Mouse (Mus musculus): ENCODE data around the gene Heg1. TPM values are rescaled to one million over a fixed set of nuclear protein-coding genes. Genes with fewer than 3 reads are reported as not detected.
A peak's percentile ranks its signal among the peaks of the same experiment; 100 is the strongest.

Gene Heg1
- polyA plus RNA-seq, 1 experiment from 2014 or later, result 11.7 TPM

DNA sequence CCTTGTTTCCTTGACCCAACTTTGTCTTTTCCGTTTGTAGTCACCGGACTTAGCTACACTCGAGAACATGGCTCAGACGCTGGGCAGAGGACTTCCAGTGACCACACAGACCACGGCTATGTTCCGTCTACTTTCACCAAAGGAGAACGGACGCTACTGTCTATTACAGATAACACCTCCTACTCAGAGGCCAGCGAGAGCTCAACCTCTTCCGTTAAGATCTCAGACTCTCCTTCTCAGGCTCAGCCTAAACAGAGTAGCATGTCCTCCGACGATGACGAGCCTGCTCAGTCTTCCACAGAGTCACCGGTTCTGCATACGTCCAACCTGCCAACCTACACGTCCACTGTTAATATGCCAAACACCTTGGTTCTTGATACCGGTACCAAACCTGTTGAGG, 42.1 kb downstream of the Heg1 start:
- no peak for ATAC-seq (ENCODE audit: low FRiP score, low read depth)
- 97% methylated on average over 17 of the region's 17 CpGs for WGBS
- Histone ChIP-seq H3K27me3 (no peaks in the 10 kb centered on the region), H3K27ac (replicated peaks) (no peak overlapping the region), H3K9ac (no peak overlapping the region), H3K9me3 (no peaks in the 10 kb centered on the region), H3K4me3 (no peak overlapping the region), H3K4me1 (replicated peaks) (peaks cover 3% of the 10 kb centered on the region; the same call in 1 of the 2 replicates), H3K36me3 (no peaks in the 10 kb centered on the region), H3K4me2 (no peak overlapping the region)

DNA sequence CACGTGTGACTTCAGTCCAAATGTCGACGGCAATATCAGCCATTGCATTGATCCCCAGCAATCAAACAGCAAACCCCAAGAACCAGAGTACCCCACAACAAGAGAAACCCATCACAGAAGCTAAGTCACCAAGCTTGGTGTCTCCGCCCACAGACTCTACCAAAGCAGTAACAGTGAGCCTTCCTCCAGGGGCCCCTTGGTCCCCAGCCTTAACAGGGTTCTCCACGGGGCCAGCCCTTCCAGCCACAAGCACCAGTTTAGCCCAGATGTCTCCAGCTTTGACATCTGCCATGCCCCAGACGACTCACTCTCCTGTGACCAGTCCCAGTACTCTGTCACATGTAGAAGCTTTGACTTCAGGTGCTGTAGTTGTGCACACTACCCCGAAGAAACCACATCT, 42.7 kb downstream of the Heg1 start:
- 94% methylated on average over 7 of the region's 7 CpGs for WGBS

DNA sequence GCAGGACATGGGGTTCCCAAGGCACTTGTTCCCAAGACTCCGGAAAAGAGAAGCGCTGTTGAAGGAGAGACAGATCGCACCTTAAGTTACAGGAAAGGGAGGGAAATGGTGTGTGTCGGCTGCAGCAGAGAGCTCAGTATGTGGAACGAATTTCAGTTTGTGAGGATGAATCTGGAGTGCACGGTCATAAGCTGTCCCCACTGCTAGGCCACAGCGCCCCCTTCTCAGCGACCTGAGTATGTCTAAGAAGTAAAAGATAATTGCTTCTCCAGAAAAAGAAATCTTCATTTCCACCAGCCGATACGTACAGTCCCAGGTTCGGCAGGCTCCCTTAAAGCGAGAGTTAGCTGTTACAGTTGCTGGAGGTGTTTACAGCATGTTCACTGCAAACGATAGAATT, 44.3 kb downstream of the Heg1 start:
- H3K27ac ChIP-seq (replicated peaks), result no peak overlapping the region
- no peaks in the 10 kb centered on the region for H3K9me3 ChIP-seq
- WGBS, result 51% methylated on average over 13 of the region's 13 CpGs
- no peaks in the 10 kb centered on the region for H3K27me3 ChIP-seq
- 0 out of 2 replicates have a peak, but pooled peaks have one; percentile 38 for ATAC-seq (ENCODE audit: low FRiP score, low read depth)
- 0 out of 2 replicates have a peak overlapping the region, but pooled peaks have one; percentile 11 for H3K4me2 ChIP-seq
- H3K36me3 ChIP-seq, result no peaks in the 10 kb centered on the region
- peaks cover 3% of the 10 kb centered on the region; the same call in 1 of the 2 replicates for H3K4me1 ChIP-seq (replicated peaks)
- H3K4me3 ChIP-seq, result no peak overlapping the region
- no peak overlapping the region for H3K9ac ChIP-seq

More for the DNA sequence above, 42.7 kb downstream of the Heg1 start:
- no peaks in the 10 kb centered on the region for H3K27me3 ChIP-seq
- peaks cover 3% of the 10 kb centered on the region; the same call in 1 of the 2 replicates for H3K4me1 ChIP-seq (replicated peaks)
- H3K27ac ChIP-seq (replicated peaks), result no peak overlapping the region
- no peaks in the 10 kb centered on the region for H3K9me3 ChIP-seq
- H3K36me3 ChIP-seq, result no peaks in the 10 kb centered on the region
- no peak overlapping the region for H3K9ac ChIP-seq
- no peak for ATAC-seq (ENCODE audit: low FRiP score, low read depth)
- H3K4me3 ChIP-seq, result no peak overlapping the region
- no peak overlapping the region for H3K4me2 ChIP-seq

DNA sequence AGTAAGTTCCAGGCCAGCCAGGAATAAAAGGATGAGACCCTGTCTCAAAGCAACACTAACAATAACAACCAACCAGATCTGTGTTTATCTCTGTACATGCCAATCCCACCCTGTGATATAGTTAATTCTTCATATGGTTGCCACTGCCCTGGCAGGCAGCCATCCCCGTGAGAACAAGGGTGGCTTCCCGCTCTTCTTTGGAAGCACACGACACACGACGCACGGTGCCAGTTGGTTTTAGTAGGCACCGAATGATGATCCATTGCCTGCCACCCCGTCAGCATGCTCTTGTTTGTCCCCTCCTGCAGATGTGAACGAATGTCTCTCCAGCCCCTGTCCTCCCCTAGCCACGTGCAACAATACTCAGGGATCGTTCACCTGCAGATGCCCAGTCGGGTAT, 47.1 kb downstream of the Heg1 start:
- WGBS, result 73% methylated on average over 12 of the region's 12 CpGs
- Histone ChIP-seq H3K4me1 (replicated peaks) (peaks cover 26% of the 10 kb centered on the region), H3K27me3 (no peaks in the 10 kb centered on the region), H3K36me3 (no peaks in the 10 kb centered on the region), H3K9me3 (no peaks in the 10 kb centered on the region), H3K4me2 (no peak overlapping the region), H3K27ac (replicated peaks) (no peak overlapping the region), H3K4me3 (no peak overlapping the region), H3K9ac (no peak overlapping the region)
- no peak for ATAC-seq (ENCODE audit: low FRiP score, low read depth)

DNA sequence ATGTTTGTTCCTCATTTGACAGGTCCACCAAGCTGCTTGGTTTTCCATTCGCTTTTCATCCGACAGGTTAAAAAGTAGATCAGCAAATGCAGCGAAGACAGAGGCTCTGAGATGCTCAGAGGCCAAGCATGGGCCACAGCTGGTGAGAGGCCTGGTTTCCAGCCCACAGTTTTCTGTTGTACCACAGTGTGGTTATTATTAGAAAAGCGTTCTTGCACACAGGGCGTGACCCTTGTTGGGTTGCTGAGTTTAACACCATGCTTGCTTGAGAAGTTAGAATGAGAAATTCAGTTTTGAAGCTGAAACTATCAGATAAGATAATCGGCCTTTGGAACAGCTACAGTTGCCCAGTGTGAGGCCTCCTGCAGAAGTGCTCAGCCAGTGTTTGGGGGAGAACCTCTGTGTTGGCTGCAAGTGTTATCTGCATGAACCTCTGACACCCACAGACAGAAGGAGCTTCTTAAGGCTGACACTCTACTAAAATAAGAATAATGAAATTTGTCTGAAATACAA, 48.1 kb downstream of the Heg1 start:
- WGBS, result 82% methylated on average over 6 of the region's 6 CpGs
- H3K4me2 ChIP-seq, result no peak overlapping the region
- 0 out of 2 replicates have a peak overlapping the region, but pooled peaks have one; percentile 41 for H3K27ac ChIP-seq (replicated peaks)
- H3K36me3 ChIP-seq, result no peaks in the 10 kb centered on the region
- H3K9ac ChIP-seq, result no peak overlapping the region
- no peak overlapping the region for H3K4me3 ChIP-seq
- H3K9me3 ChIP-seq, result no peaks in the 10 kb centered on the region
- peaks cover 27% of the 10 kb centered on the region for H3K4me1 ChIP-seq (replicated peaks)
- no peaks in the 10 kb centered on the region for H3K27me3 ChIP-seq
- no peak for ATAC-seq (ENCODE audit: low FRiP score, low read depth)

DNA sequence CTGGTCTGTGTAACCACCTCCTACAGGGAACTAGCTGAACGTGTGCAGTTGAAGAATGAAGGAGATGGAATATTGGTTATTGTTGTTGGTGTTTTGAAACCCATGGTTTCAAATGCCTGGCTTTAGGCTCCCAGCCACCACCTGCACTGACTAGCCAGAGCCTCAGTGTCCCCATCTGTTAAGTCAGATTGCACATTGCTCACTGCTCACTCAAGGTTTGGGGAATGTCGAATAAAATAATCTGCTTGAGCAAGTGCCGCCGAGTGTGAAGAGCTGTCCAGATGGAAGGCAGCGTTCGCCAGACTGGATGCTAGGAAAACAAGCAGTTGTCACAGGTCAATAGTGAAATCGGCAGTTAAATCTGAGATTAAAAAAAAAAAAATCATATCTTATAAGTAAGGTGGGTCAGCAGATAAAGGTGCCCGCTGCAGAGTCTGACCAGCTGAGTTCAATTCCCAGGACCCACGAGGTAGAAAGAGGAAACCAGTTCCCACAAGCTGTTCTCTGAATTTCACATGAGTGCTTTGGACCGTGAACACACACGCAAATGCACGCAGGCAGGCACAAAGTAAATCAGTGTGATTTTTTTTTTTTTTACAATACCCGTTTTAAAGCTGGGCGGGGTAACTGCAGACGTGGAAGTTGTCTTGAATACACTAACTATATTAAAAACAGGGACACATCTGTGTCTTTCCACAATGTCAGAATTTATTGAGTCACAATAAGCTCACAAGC, 48.8 kb downstream of the Heg1 start:
- H3K9ac ChIP-seq, result no peak overlapping the region
- H3K27ac ChIP-seq (replicated peaks), result peak overlapping the region; percentile 41
- no peak overlapping the region for H3K4me2 ChIP-seq
- H3K27me3 ChIP-seq, result no peaks in the 10 kb centered on the region
- no peaks in the 10 kb centered on the region for H3K36me3 ChIP-seq
- WGBS, result 47% methylated on average over 15 of the region's 15 CpGs
- no peak overlapping the region for H3K4me3 ChIP-seq
- H3K4me1 ChIP-seq (replicated peaks), result peaks cover 33% of the 10 kb centered on the region
- H3K9me3 ChIP-seq, result no peaks in the 10 kb centered on the region
- ATAC-seq (ENCODE audit: low FRiP score, low read depth), result no peak

DNA sequence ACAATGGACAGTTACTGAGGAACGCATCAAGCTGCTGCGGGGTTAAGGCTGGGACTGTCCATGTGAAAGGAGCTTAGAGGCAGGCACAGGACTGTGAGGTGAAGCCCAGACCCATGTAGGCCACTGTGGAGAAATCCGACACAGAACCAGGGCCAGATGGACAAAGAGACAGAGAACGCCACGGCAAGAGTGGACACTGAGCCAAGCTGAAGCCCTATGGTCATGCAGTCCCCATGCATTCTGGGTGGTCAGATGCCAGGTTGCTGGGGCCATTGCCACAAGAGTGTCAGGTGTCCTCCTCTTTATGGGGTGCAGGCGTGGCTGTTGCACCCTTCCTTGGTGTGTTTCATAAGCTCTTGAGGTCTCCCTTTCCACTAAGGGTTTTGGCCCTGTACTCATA, 49.7 kb downstream of the Heg1 start:
- Histone ChIP-seq H3K4me3 (no peak overlapping the region), H3K27me3 (no peaks in the 10 kb centered on the region), H3K36me3 (no peaks in the 10 kb centered on the region), H3K9me3 (no peaks in the 10 kb centered on the region), H3K4me2 (no peak overlapping the region), H3K9ac (no peak overlapping the region), H3K27ac (replicated peaks) (peak overlapping the region; percentile 41; the same call in 1 of the 2 replicates), H3K4me1 (replicated peaks) (peaks cover 30% of the 10 kb centered on the region)
- WGBS, result 85% methylated on average over 6 of the region's 6 CpGs
- ATAC-seq (ENCODE audit: low FRiP score, low read depth), result no peak

DNA sequence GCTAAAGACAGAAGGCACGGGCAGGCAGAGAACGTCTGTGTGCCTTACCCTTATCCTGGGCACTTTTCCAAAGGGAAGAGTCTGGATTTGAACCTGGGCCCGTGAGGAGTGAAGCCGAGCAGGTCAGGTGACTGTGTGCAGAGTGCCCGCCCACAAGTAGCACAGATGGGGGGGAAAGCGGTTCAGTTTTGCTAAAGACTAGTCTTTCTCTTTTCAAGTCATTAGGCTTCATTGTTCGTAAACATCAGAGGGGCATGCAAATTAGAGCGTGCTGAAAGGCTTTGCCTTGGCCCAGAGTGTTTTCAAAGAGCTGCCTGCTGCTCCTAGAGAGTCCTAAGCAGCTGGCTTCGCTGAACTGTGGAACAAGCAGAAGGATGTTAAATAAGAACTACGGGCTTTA, 50.4 kb downstream of the Heg1 start:
- Histone ChIP-seq H3K4me3 (no peak overlapping the region), H3K36me3 (no peaks in the 10 kb centered on the region), H3K4me2 (no peak overlapping the region), H3K27ac (replicated peaks) (peak overlapping the region; percentile 57), H3K27me3 (no peaks in the 10 kb centered on the region), H3K9ac (no peak overlapping the region), H3K9me3 (no peaks in the 10 kb centered on the region), H3K4me1 (replicated peaks) (peaks cover 30% of the 10 kb centered on the region)
- ATAC-seq (ENCODE audit: low FRiP score, low read depth), result peak; percentile 90
- WGBS, result 13% methylated on average over 10 of the region's 10 CpGs

DNA sequence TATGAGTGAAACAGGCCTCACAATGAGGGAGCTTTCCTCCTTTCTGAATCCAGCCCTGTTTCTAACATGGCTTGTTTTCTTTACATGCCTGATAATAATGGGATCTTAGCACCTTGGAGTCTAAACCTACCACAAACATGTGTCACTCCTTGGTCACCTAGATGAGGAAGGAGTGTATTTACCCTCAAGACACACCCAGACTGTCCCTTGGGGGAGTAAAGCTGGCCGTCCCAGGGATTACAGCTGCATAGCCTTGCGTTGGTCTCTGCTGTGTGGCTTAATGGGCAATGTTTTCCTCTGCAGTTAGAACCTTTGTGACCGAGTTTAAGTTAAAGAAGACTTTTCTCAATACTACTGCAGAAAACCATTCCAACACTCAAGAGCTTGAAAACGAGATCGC, 51.1 kb downstream of the Heg1 start:
- H3K4me1 ChIP-seq (replicated peaks), result peaks cover 32% of the 10 kb centered on the region
- H3K27ac ChIP-seq (replicated peaks), result peak overlapping the region; percentile 57
- H3K4me3 ChIP-seq, result no peak overlapping the region
- H3K27me3 ChIP-seq, result no peaks in the 10 kb centered on the region
- WGBS, result 54% methylated on average over 5 of the region's 5 CpGs
- H3K9ac ChIP-seq, result no peak overlapping the region
- no peak overlapping the region for H3K4me2 ChIP-seq
- ATAC-seq (ENCODE audit: low FRiP score, low read depth), result no peak
- no peaks in the 10 kb centered on the region for H3K36me3 ChIP-seq
- H3K9me3 ChIP-seq, result no peaks in the 10 kb centered on the region

DNA sequence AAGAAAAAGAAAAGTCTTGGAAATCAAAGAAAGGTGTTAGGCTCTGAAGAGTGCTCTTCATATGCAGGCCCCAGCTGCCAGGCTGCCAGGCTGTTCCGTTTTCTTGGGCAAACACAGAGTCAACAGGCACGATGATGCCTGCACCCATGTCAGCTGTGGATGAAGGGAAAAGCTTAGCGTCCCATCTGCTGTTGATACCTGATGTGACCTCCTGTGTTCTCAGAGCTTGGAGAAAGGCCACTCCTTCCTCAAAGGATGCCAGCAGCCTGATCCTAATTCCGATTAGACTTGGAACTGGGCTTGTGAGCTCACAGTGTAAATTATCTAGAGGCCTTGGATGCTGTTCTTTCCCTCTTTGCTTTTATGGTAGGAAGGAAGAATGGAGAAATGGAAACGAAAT, 51.6 kb downstream of the Heg1 start:
- WGBS, result 46% methylated on average over 5 of the region's 5 CpGs
- Histone ChIP-seq H3K4me1 (replicated peaks) (peaks cover 38% of the 10 kb centered on the region), H3K4me2 (no peak overlapping the region), H3K9ac (no peak overlapping the region), H3K9me3 (no peaks in the 10 kb centered on the region), H3K4me3 (no peak overlapping the region), H3K27ac (replicated peaks) (peak overlapping the region; percentile 57), H3K36me3 (no peaks in the 10 kb centered on the region), H3K27me3 (no peaks in the 10 kb centered on the region)
- ATAC-seq (ENCODE audit: low FRiP score, low read depth), result no peak

DNA sequence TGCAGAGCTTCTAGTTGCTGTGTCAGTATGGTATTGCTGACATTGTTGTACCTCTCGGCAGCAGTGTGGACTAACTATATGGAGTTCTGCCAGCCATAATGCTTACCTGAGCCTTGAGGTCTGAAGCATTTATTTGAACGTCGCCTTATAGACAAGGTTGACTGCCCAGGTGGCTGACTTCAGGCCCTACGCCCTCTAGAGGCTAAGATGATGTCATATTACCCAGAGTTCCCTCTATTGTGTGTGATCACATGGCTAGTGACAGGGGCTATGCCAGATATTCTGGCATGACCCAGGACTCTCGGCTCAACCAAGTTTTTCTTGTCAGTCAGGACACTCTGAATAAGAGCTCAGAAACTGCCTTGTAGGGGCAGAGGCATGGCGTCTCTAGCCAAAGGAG, 52.6 kb downstream of the Heg1 start:
- H3K27me3 ChIP-seq, result no peaks in the 10 kb centered on the region
- no peak overlapping the region for H3K4me3 ChIP-seq
- 74% methylated on average over 6 of the region's 6 CpGs for WGBS
- H3K27ac ChIP-seq (replicated peaks), result no peak overlapping the region
- H3K9me3 ChIP-seq, result no peaks in the 10 kb centered on the region
- no peak for ATAC-seq (ENCODE audit: low FRiP score, low read depth)
- H3K36me3 ChIP-seq, result no peaks in the 10 kb centered on the region
- H3K4me2 ChIP-seq, result no peak overlapping the region
- peaks cover 47% of the 10 kb centered on the region for H3K4me1 ChIP-seq (replicated peaks)
- H3K9ac ChIP-seq, result no peak overlapping the region

DNA sequence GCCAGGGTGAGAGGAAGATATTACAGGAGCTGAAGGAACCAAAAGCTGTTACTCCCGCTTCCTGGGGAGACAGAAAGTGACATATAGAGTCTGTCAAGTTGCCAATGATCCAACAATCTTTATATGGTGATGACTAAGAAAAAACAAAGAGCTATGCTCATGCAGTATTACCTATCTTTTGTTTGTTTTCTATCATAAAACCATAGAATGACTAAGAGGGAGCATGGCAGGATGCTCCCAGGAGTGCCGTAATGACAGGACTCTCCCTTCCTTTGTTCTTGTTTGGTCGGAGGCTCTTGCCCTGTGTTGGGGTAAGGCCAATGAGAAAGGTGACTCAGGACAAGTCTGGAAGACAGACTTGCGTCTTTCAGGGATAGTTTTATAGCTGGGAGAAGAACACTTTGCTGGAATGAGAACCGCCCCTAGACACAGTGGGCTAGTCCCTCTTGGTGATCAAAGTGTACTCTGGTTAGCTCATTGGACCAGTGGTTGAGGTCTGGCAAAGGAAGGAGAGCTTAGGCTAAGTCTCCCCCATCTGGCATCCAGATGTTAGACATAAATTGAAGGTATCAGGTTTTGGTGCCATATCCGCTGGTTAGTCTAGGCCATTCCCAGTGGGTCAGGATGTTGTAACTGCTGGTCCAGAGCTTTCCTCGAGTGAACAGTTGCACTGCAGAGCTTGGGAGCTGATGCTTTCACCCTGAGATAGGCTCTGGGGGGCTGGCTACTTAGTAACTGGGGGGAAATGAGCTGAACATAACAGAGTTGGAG, 55.0 kb downstream of the Heg1 start:
- 79% methylated on average over 7 of the region's 7 CpGs for WGBS
- ATAC-seq (ENCODE audit: low FRiP score, low read depth), result no peak
- no peak overlapping the region for H3K4me2 ChIP-seq
- H3K27ac ChIP-seq (replicated peaks), result no peak overlapping the region
- H3K27me3 ChIP-seq, result no peaks in the 10 kb centered on the region
- H3K9ac ChIP-seq, result no peak overlapping the region
- peaks cover 46% of the 10 kb centered on the region for H3K4me1 ChIP-seq (replicated peaks)
- no peaks in the 10 kb centered on the region for H3K9me3 ChIP-seq
- H3K4me3 ChIP-seq, result no peak overlapping the region
- H3K36me3 ChIP-seq, result no peaks in the 10 kb centered on the region

Measured in hindbrain, embryonic 15.5 days (tissue).